Mouse (Mus musculus): ENCODE results near the gene Olfr917. TPM values are rescaled to one million over a fixed set of nuclear protein-coding genes. Genes with fewer than 3 reads are reported as not detected.

Olfr917 gene
- not detected for polyA plus RNA-seq (2021)

DNA sequence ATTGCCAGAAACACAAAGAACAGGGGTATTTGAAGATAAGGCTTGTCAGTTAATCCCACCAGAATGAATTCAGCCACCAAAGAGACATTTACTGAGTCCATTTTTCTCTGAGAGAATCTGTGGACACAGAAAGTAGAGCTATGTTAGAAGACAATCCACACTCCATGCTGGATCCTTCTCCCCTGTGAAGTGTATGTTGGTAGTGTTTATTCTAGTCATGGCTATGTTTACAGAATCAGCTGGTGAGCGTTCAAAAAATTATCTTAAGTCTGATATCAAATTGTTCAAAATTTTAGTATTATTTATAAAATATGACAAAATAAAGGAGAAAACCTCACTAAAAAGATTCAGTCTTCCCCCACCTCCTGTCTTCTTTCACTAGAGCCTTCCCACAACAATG lies at the start of gene Olfr917:
TSS of gene Olfr917 (minus strand) at position 101 of the 400 bp plus-strand sequence.
- no peak for TF ChIP-seq CTCF (IDR thresholded peaks at IDR 0.05)
- ChIA-PET CTCF (no interaction called here), POLR2A (no interaction called here)
- no peak for DNase-seq (ENCODE audit: low read depth, low spot score)
- ATAC-seq = no peak
- in situ Hi-C loops (cut with MboI; ENCODE audit: low pct_unique_long_range_greater_than_20kb) = no loop called here
- H3K27me3 ChIP-seq = peaks cover 3% of the 10 kb centered on the region

DNA sequence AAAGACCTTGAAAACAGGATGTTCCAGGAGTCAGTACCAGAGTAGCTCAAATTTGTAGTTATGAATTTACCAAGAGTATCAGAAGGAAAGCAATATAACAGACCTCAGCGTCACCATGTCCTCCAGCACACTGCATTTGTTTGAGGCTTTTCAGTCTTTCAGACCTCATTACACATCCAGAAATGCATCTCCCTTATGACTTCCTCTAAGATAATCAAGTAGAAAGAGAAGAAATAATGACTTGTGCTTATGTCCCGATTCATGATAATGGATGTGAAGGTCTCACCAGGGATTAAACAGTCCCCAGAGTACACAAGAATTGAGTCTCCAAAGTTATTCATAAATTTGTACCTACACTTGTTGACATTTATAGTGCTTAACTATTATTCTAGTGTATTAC lies 8.9 kb upstream of the Olfr917 start, which contains the start of gene Olfr918:
TSS of gene Olfr918 (minus strand) at position 101 of the 400 bp plus-strand sequence.
- in situ Hi-C loops (cut with MboI; ENCODE audit: low pct_unique_long_range_greater_than_20kb) = no loop called here
- no peak for TF ChIP-seq CTCF (IDR thresholded peaks at IDR 0.05)
- POLR2A ChIA-PET = no interaction called here
- DNase-seq (ENCODE audit: low read depth, low spot score) (no peak), ATAC-seq (no peak)
- peaks cover 4% of the 10 kb centered on the region for H3K27me3 ChIP-seq
- CTCF ChIA-PET = no interaction called here

- ATAC-seq (no peak), DNase-seq (ENCODE audit: low read depth, low spot score) (no peak)
- in situ Hi-C loops (cut with MboI; ENCODE audit: low pct_unique_long_range_greater_than_20kb) = no loop called here
- CTCF ChIA-PET = no interaction called here
- no peak for TF ChIP-seq CTCF (IDR thresholded peaks at IDR 0.05)
- POLR2A ChIA-PET = no interaction called here
- peaks cover 4% of the 10 kb centered on the region for H3K27me3 ChIP-seq
These were observed 7.2 kb upstream of the Olfr917 start for GRCm38 (mm10) chr9:38672887-38673286.

GRCm38 (mm10) chr9:38659775-38660174 lies 5.9 kb downstream of the Olfr917 start, which contains the start of gene Olfr916:
Gene Olfr916, minus strand, starts transcription at chr9:38659875.
- ATAC-seq (no peak), DNase-seq (ENCODE audit: low read depth, low spot score) (no peak)
- CTCF ChIA-PET = no interaction called here
- TF ChIP-seq CTCF (IDR thresholded peaks at IDR 0.05) = no peak
- peaks cover 3% of the 10 kb centered on the region for H3K27me3 ChIP-seq
- in situ Hi-C loops (cut with MboI; ENCODE audit: low pct_unique_long_range_greater_than_20kb) = no loop called here
- POLR2A ChIA-PET = no interaction called here

DNA sequence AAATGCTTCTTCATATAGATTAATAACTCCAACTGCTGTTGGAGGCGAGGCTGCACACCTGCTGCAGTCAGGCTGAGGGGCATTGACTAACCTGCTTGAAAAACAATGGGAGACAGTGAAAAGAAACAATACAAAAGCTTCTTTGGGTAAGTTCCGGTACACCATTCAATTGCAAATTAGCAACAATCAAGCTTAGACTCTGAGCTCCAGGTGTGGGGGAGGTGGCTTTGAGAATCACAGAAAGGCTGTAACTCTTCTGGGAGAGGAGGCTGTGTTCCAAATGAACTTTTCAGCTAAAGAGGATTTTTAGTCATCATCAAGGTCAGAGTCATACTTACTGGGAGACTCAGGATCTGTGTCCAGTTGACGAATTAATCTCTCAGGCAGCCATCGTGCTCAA lies 33.2 kb downstream of the Olfr917 start:
- in situ Hi-C loops (cut with MboI; ENCODE audit: low pct_unique_long_range_greater_than_20kb) = no loop called here
- DNase-seq (ENCODE audit: low read depth, low spot score) (no peak), ATAC-seq (no peak)
- POLR2A ChIA-PET = no interaction called here
- CTCF ChIA-PET = no interaction called here
- no peak for TF ChIP-seq CTCF (IDR thresholded peaks at IDR 0.05)
- H3K27me3 ChIP-seq = no peaks in the 10 kb centered on the region

Other genes with a start within 250 kb of the Olfr917 start
- not detected for gene Olfr901, start 236.4 kb downstream of the Olfr917 start, polyA plus RNA-seq (2021)
- not detected for gene Olfr902, start 218.2 kb downstream of the Olfr917 start, polyA plus RNA-seq (2021)
- not detected for gene Olfr904, start 202.7 kb downstream of the Olfr917 start, polyA plus RNA-seq (2021)
- gene Olfr905, start 194.7 kb downstream of the Olfr917 start, polyA plus RNA-seq (2021) = 0.05 TPM
- not detected for gene Olfr906, start 178.8 kb downstream of the Olfr917 start, polyA plus RNA-seq (2021)
- gene Olfr907, start 170.0 kb downstream of the Olfr917 start, polyA plus RNA-seq (2021) = not detected
- gene Olfr911-ps1, start 144.3 kb downstream of the Olfr917 start, polyA plus RNA-seq (2021) = not detected
- not detected for gene Olfr910, start 128.0 kb downstream of the Olfr917 start, polyA plus RNA-seq (2021)
- not detected for gene Olfr912, start 85.7 kb downstream of the Olfr917 start, polyA plus RNA-seq (2021)
- gene Olfr913, start 73.1 kb downstream of the Olfr917 start, polyA plus RNA-seq (2021) = not detected
- gene Olfr914, start 60.7 kb downstream of the Olfr917 start, polyA plus RNA-seq (2021) = not detected
- gene Olfr916, start 6.0 kb downstream of the Olfr917 start, polyA plus RNA-seq (2021) = not detected
- gene Olfr918, start 8.8 kb upstream of the Olfr917 start, polyA plus RNA-seq (2021) = not detected
- not detected for gene Olfr919, start 37.8 kb upstream of the Olfr917 start, polyA plus RNA-seq (2021)
- 61.4 TPM for gene Vwa5a, start 52.4 kb upstream of the Olfr917 start, polyA plus RNA-seq (2021)
- gene Olfr920, start 86.5 kb upstream of the Olfr917 start, polyA plus RNA-seq (2021) = 0.33 TPM
- gene Olfr921, start 107.2 kb upstream of the Olfr917 start, polyA plus RNA-seq (2021) = not detected
- gene Olfr922, start 148.8 kb upstream of the Olfr917 start, polyA plus RNA-seq (2021) = not detected
- not detected for gene Olfr923, start 160.7 kb upstream of the Olfr917 start, polyA plus RNA-seq (2021)
- gene Olfr924, start 178.6 kb upstream of the Olfr917 start, polyA plus RNA-seq (2021) = not detected
- gene Olfr26, start 189.2 kb upstream of the Olfr917 start, polyA plus RNA-seq (2021) = not detected
- not detected for gene Olfr926, start 211.3 kb upstream of the Olfr917 start, polyA plus RNA-seq (2021)

Data from Patski (cell line).